Mouse (Mus musculus): ENCODE measurements around the gene Hspb1.

- TF ChIP-seq POLR2A (IDR thresholded peaks at IDR 0.05; ENCODE audit: insufficient read depth, low read length) (no peak), EP300 (IDR thresholded peaks at IDR 0.05; ENCODE audit: insufficient read depth, low read depth, low read length) (no peak), CTCF (IDR thresholded peaks at IDR 0.05; ENCODE audit: low read depth, low read length) (no peak)
Measured at GRCm38 (mm10) chr5:135919902-135920301, 32.2 kb downstream of the Hspb1 start.

All from ES-Bruce4 (cell line).